14 mouse cellular contexts compared by ENCODE assay signal in genomic region chr7:122584421-122585151, GRCm38 (mm10).
DNase-seq lines count a peak whose midpoint lies in the region; ATAC-seq and TF ChIP-seq lines count a peak whose summit lies in the region.
"Had no signal": no experiment of that assay in that cellular context is flagged by ENCODE, and none has a peak within 500 bp of the region (broad histone marks: within the 10 kb centered on the region; RNA-seq: fewer than 3 reads in every experiment).

No protein-coding gene starts in this region.

- H3K9me3 ChIP-seq in heart, embryonic 11.5 days (replicated peaks; ENCODE audit: control insufficient read depth, low read length) = no peaks in the 10 kb centered on the region
- H3K9me3 ChIP-seq: heart, embryonic 13.5 days; limb, embryonic 15.5 days; neural tube, embryonic 15.5 days had no signal

- intact Hi-C loops in left cerebral cortex, adult 2 months (cut with DNase I) = loop anchor here (1.0 to 5.0 kb wide), 4 partner anchors 11 to 143 kb away; partner anchors contain the start of gene Cacng3

- no peak overlapping the region for H3K9ac ChIP-seq in heart, embryonic 11.5 days (ENCODE audit: low read depth, low read length)
- H3K9ac ChIP-seq: heart, embryonic 13.5 days; limb, embryonic 15.5 days; neural tube, embryonic 15.5 days had no signal

- DNase-seq in heart, adult 11 months = peak; percentile 52
- peak; percentile 52 to 54 for DNase-seq in frontal cortex, postnatal 25 days (ENCODE audit: low spot score in 2 of 2)
- peak; percentile 64 to 72 for DNase-seq in left cerebral cortex, adult 2 months (ENCODE audit: extremely low spot score in 1 of 2, low spot score in 2 of 2)
- peak; percentile 55 for DNase-seq in right cerebral cortex, postnatal 14 days
- DNase-seq in urinary bladder, postnatal 36 days (ENCODE audit: low spot score in 2 of 2) = no peak
- no peak for DNase-seq in neural tube, embryonic 10.5 days (ENCODE audit: extremely low spot score, low spot score)
- DNase-seq in spleen, adult 12 weeks (ENCODE audit: low spot score) = no peak
- DNase-seq: cerebellum, postnatal 10 days; gastrocnemius, postnatal 36 days; lung, adult 18-20 months had no signal

- H3K4me3 ChIP-seq in heart, embryonic 11.5 days (ENCODE audit: low read depth, low read length) = no peak overlapping the region
- H3K4me3 ChIP-seq in left cerebral cortex, adult 2 months = no peak overlapping the region
- H3K4me3 ChIP-seq: heart, embryonic 13.5 days; limb, embryonic 15.5 days; neural tube, embryonic 15.5 days had no signal

- H3K27ac ChIP-seq in heart, embryonic 11.5 days (ENCODE audit: low read depth, low read length) = no peak overlapping the region
- peak overlapping the region; percentile 90 for H3K27ac ChIP-seq in left cerebral cortex, adult 2 months
- H3K27ac ChIP-seq: heart, embryonic 13.5 days; limb, embryonic 15.5 days; neural tube, embryonic 15.5 days had no signal

- WGBS in heart, embryonic 11.5 days (ENCODE audit: insufficient replicate concordance) = 79% methylated on average over 14 of the region's 14 CpGs

- H3K27me3 ChIP-seq in heart, embryonic 11.5 days (ENCODE audit: control insufficient read depth, insufficient read depth, low read length) = no peaks in the 10 kb centered on the region
- H3K27me3 ChIP-seq: heart, embryonic 13.5 days; limb, embryonic 15.5 days; neural tube, embryonic 15.5 days had no signal

- no peak for TF ChIP-seq CTCF in left cerebral cortex, adult 2 months (IDR thresholded peaks at IDR 0.05)

- H3K4me1 ChIP-seq in heart, embryonic 11.5 days (ENCODE audit: control insufficient read depth, insufficient read depth, low read length) = no peaks in the 10 kb centered on the region
- H3K4me1 ChIP-seq: heart, embryonic 13.5 days; limb, embryonic 15.5 days; neural tube, embryonic 15.5 days had no signal

- H3K4me2 ChIP-seq in heart, embryonic 11.5 days = no peak overlapping the region
- H3K4me2 ChIP-seq: heart, embryonic 13.5 days; limb, embryonic 15.5 days; neural tube, embryonic 15.5 days had no signal

- no peaks in the 10 kb centered on the region for H3K36me3 ChIP-seq in heart, embryonic 11.5 days (ENCODE audit: control insufficient read depth, insufficient read depth, low read length)
- H3K36me3 ChIP-seq: heart, embryonic 13.5 days; limb, embryonic 15.5 days had no signal

- no peak for ATAC-seq in heart, embryonic 11.5 days (replicated peaks; ENCODE audit: insufficient number of reproducible peaks, low FRiP score, low TSS enrichment)

Comparison
In these comparisons a context has a peak if more than half of its experiments do, and no peak if none do; other contexts are left out.
1. DNase-seq: peak in heart, adult 11 months (single experiment), frontal cortex, postnatal 25 days (2 of 2), left cerebral cortex, adult 2 months (2 of 2) and right cerebral cortex, postnatal 14 days (single experiment); none in urinary bladder, postnatal 36 days (0 of 2), neural tube, embryonic 10.5 days (single experiment) and spleen, adult 12 weeks (single experiment).